Mouse (Mus musculus) right cerebral cortex, postnatal 10 days (tissue): ENCODE results near the gene Fam118b.

Experiments used
- DNase-seq, 2 experiments: peaks; one replicate each; pipeline ENCODE4 v3.0.0; 2021; ENCODE audit warnings: low spot score in 2 of 2

The Fam118b gene

GRCm38 (mm10) chr9:35198351-35198750 lies 69.3 kb downstream of the Fam118b start:
- DNase-seq: no peak

DNA sequence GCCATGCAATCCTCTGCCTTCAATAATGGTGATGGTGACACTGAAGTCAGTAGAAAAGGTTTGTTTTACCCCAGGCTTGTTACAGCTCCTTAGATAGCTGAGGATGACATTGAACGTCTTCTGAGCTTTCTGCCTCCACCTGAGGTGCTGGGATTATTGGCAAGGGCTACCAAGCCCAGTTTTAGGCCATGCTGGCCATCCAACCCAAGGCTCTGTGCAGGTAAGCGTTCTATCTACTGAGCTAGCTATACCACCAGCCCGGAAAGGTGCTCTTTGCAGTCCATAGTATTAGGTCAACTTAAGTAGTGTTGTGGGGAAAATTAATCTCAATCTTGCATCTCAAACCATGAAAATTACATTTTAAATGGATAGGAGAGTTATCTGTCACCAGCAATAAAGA lies 70.0 kb downstream of the Fam118b start:
- DNase-seq: no peak

- DNase-seq: no peak
Observed at GRCm38 (mm10) chr9:35194048-35194447, 73.6 kb downstream of the Fam118b start.

DNA sequence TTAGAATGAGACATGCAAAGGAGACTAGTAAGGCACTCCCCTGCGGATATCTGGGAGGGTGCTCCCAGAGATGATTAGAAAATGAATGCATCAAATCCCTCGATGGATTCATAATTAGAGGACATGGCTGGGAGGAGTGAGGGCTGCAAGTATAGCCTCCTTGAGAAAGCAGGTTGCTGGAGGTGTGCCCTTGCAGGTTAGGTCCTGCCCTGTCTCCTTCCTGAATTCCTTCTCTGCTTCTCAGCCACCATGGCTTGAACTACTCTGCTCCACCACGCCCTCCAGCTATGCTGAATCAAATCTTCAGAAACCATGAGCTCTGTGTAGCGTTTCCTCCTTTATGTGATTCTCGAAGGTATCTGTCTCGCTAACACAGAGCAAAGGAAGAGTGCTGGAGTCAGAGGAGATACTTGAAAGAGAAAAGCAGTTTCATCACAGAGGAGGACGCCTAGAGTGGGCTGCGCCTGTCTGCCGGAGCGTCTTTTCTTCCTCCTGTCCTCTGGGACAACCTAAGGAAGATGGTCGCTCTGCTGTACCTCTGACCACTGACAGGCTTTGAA lies 74.5 kb downstream of the Fam118b start:
- DNase-seq: no peak

DNA sequence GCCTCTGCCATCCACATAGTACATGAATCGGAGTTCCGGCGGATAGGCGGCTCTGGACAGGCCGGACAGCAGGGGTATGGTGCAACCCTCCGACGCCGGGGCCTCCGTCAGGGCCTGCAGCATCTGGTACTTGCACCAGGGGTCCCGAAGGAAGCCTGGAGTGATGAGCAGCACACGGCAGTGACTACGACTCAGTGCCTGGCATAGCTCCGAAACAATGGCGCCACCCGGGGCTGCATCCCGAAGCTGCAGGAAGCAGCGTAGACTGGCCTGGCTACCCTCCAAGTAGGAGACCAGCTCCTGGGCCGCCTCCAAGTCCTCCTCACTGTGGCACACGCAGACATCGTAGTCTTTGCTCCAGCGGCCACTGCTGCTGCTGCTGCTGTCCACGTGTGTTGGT lies 78.9 kb downstream of the Fam118b start:
- peak; percentile 74 to 78 for DNase-seq

GRCm38 (mm10) chr9:35187351-35187903 lies 80.2 kb downstream of the Fam118b start:
- no peak for DNase-seq

DNA sequence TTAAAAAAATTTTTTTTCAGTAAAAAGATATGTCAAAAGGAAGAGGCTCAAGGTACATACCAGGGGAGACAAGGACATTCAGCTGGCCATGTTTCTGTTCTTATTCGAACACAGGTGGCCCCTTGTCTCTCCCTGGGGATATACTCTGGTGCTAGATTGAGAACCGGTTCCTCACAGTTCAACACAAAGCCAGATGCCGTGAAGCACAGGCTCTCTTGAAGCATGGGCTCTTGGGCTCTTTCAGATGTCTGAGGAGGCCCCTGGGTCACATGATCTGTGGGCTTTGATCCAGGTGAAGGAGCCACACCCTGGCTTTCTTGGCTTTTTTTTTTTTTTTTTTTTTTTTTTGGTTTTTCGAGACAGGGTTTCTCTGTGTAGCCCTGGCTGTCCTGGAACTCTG lies 81.2 kb downstream of the Fam118b start:
- no peak for DNase-seq

GRCm38 (mm10) chr9:35183359-35183758 lies 84.2 kb downstream of the Fam118b start:
- DNase-seq: peak in 1 of 2 experiments; percentile 43

DNA sequence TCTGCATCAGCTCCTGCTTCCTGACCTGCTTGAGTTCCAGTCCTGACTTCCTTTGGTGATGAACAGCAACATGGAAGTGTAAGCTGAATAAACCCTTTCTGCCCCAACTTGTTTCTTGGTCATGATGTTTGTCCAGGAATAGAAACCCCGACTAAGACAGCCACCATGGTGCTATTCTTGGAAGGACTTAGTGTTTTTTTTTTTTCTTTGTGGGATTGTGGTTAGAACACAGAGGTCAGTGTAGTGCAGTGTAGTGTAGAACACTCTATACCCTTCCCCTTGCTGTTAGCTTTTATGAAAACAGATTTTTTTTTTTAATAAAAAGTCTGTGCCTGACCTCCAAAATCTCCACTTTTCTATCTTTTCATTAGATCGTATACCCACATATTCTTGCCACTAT lies 84.8 kb downstream of the Fam118b start:
- no peak for DNase-seq

GRCm38 (mm10) chr9:35176124-35176659 lies 91.4 kb downstream of the Fam118b start:
- no peak for DNase-seq

- DNase-seq: peak; percentile 98
Observed at GRCm38 (mm10) chr9:35175251-35176123, 92.1 kb downstream of the Fam118b start, which contains the start of gene Dcps. Gene Dcps, minus strand, starts transcription at chr9:35176061.

GRCm38 (mm10) chr9:35173331-35173730 lies 94.3 kb downstream of the Fam118b start:
- DNase-seq: no peak

DNA sequence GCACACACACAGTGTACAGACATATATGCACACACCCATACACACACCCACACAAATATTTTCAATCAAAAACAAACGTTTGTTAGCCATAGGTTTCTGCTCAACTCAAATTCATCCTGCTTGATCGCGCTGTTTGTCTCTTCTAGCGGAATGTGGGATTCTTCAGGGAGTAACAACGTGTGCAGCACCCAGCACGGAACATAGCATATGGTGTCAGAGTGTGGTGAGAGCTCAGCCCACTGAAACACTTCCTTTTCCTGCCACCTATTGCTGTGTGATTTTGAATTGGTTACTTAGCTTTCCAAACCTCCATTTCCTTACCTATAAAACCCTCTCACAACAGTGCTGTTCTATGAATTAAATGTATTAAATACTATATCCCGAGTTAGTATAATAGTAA lies 97.5 kb downstream of the Fam118b start:
- no peak for DNase-seq
